Mouse (Mus musculus) common myeloid progenitor, adult 5-6 weeks (primary cell): ENCODE results near the gene Stambpl1. TPM values are rescaled to one million over a fixed set of nuclear protein-coding genes. Genes with fewer than 3 reads are reported as not detected.
A peak's percentile ranks its signal among the peaks of the same experiment; 100 is the strongest.

Experiments
- ATAC-seq: replicated peaks from 2 replicates; pipeline ENCODE4 v1.8.0; 2016; ENCODE audit warnings: low read depth, mild to moderate bottlenecking, moderate TSS enrichment, inconsistent platforms; ENCODE audit not compliant: poor library complexity, severe bottlenecking
- total RNA-seq: library from RNA; stranded (forward); fragments of 200-1000, 187-1606 nt; gene quantifications from 2 replicates; pipeline ENCODE4 v1.2.3, GENCODE M21; 2017

Gene Stambpl1
- total RNA-seq, 1 experiment from 2014 or later, result 12.1 TPM

- ATAC-seq, result no peak
Observed at GRCm38 (mm10) chr19:34231596-34231995, 39.6 kb downstream of the Stambpl1 start.

DNA sequence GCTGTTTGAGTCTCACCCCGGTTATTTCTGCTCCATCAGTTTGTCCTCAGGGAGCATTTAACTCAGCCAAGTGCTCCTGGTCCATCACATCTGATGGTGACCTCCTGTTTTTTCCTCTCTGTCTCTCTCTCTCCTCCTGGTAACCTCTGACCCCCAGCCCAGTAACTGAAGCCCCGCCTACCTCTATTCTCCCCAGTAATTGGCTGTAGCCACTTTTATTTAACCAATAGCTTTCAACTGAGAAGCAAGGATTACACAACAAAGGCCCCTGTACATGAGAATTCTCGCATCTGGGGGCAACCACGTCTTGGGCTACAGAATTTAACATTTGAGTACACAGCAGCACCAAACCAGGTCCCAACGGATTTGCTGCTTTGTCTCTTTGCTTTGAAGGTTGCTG is 40.3 kb downstream of the Stambpl1 start:
- no peak for ATAC-seq

- ATAC-seq, result peak; percentile 77
Observed at GRCm38 (mm10) chr19:34233944-34234343, 41.9 kb downstream of the Stambpl1 start.

GRCm38 (mm10) chr19:34236049-34236448 is 44.0 kb downstream of the Stambpl1 start:
- no peak for ATAC-seq

GRCm38 (mm10) chr19:34237746-34238145 is 45.7 kb downstream of the Stambpl1 start:
- ATAC-seq, result no peak

GRCm38 (mm10) chr19:34240273-34241039 is 48.4 kb downstream of the Stambpl1 start:
- no peak for ATAC-seq

DNA sequence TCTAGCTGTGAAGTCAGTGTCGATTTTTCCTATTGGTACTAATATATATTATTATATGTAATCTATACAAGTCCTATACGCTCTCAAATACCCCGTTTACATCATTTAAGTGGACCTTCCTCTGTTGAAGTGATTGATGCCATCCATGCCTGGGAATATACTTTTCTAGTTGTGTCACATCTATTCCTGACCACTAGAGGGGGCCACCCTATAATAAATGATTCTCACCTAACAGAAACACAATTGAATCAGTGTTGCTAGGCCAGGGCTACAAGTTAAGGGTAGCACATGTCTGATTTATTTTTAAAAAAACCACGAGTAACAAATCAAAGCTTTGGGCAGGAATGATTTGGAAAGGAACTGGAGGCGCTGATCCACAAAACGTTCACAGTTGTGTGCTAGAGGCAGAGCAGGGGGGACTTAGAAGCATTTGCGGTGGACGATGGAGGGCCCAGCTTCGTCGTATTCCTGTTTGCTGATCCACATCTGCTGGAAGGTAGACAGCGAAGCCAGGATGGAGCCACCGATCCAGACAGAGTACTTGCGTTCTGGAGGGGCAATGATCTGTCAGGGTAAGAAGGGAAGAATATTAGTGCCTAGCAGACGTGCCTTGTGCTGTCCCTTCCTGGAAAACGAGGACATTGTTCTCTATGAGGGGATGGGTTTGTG is 49.4 kb downstream of the Stambpl1 start:
- ATAC-seq, result peak; percentile 68; the same call in 1 of the 2 replicates

GRCm38 (mm10) chr19:34242925-34243324 is 50.9 kb downstream of the Stambpl1 start:
- ATAC-seq, result no peak

DNA sequence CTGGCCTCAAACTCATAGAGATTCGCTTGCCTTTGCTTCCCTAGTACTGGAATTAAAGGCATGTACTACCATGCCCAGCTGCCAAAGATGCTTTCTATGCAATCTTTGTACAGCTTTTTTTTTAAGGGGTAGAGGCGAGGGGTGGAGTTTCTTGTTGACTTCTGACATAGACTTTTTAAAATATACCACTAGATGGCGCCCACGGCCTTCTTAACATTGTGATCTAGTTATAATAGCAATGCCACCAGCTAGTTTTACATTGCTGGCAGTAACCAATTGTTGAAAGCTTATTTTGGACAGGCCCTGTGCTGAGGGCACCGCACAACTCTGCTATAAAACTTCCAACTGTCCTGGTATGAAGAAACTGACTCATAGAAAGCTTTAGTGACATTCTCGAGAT is 52.0 kb downstream of the Stambpl1 start:
- peak; percentile 84 for ATAC-seq

DNA sequence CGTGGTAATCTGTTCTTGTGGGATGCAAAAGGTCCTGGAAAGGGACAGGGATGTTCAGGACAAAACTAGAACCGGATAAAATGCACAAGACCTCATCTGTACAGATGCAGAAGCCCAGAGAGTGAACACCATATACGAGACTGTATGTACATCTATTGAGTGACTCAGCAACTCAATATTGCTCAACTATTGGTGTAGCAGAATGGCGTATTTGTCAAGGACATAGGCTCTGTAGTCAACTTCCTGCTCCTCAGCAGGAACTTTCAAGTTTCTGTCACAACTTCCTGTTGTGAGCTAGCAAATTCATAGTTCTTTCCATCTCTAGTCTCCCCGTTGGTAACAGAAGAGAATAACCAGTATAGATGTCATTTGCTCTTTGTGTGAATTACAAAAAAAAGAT is 56.5 kb downstream of the Stambpl1 start:
- peak; percentile 76 for ATAC-seq

- no peak for ATAC-seq
Observed at GRCm38 (mm10) chr19:34250621-34251020, 58.6 kb downstream of the Stambpl1 start.

GRCm38 (mm10) chr19:34251900-34252299 is 59.9 kb downstream of the Stambpl1 start:
- ATAC-seq, result no peak

DNA sequence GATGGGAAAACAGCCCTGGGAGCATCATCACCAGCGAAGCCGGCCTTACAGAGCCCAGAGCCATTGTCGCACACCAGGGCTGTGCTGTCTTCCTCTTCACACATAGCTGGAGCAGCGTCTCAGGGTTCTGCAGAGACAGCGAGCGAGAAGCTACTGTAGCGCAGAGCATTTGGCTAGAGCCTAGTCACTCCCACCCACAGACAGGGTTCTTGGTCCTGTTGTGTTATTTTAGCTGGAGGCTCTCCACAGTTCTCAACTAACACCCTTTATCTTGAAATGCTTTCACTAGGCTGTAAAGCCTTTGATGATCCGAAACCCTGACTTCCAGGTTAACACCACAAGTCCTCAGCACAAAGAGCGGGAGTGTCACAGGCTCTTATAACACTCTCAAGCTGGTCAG is 60.4 kb downstream of the Stambpl1 start:
- no peak for ATAC-seq

GRCm38 (mm10) chr19:34254101-34254879 is 62.3 kb downstream of the Stambpl1 start:
- ATAC-seq, result peak; percentile 81

- ATAC-seq, result no peak
Observed at GRCm38 (mm10) chr19:34254880-34255681, 63.1 kb downstream of the Stambpl1 start, which contains the start of gene Acta2. Gene Acta2 (minus strand): TSS chr19:34255590.

DNA sequence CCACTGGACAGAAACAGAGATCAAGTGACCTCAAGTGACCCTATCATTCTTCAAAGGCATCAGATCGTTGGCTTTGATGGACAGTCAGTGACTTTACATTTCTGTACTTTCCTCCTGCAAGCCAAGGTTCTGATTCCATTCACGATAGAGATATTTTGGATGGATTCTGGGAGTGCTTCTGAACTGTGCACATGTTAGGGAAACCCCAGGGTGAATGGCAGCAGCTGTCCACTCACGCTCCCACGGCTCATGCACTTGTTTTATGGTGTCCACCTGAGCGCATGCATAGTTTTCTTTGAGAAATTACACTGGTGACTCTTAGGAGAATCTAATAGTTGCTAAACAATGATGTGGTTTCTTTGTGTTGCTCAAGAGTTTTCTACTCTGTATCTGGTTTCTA is 64.1 kb downstream of the Stambpl1 start:
- ATAC-seq, result no peak

GRCm38 (mm10) chr19:34256936-34257335 is 64.9 kb downstream of the Stambpl1 start:
- ATAC-seq, result no peak

- ATAC-seq, result peak; percentile 63
Observed at GRCm38 (mm10) chr19:34262273-34262974, 70.4 kb downstream of the Stambpl1 start.

DNA sequence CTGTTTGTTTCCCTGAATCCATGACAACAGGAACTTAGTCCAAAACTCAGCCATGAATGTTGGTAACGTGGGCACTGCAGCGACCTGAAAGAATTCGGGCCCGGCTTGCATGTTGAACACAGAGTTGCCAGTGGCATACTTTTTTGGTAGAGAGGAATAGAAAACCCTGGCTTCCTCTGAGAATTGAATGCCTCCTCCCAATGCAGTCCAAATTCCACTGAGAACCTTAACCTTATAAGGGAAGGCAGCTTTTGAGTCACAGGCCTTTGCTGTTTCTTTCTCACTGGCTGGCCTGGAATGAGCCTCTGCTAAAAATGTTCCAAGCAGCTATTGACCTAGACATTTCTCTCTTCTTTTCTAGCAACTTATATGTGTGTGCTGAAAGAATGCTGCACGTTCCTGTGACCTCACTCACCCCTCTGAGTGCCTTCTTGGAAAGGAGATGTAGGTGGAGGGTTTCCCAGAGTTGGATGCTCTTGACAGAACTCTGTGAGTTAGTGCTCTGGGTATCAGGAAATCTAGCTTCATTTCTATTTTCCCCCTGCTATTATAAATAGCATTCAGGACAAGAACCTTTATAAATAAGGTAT is 73.7 kb downstream of the Stambpl1 start:
- no peak for ATAC-seq
